Mouse (Mus musculus) liver, adult 2 months (tissue): ENCODE results near the gene Spata17.

Experiments used
- CTCF ChIP-seq: fragments of 200-500 bp; IDR thresholded peaks from 2 replicates; pipeline ENCODE4 v1.5.1; 2011; ENCODE audit warnings: low read depth, low read length, control low read depth
- POLR2A ChIP-seq: fragments of 200-500 bp; IDR thresholded peaks from 2 replicates; pipeline ENCODE4 v1.6.1; 2011; ENCODE audit warnings: low read length, control low read depth; ENCODE audit not compliant: insufficient read depth; ENCODE audit errors: extremely low read depth

DNA sequence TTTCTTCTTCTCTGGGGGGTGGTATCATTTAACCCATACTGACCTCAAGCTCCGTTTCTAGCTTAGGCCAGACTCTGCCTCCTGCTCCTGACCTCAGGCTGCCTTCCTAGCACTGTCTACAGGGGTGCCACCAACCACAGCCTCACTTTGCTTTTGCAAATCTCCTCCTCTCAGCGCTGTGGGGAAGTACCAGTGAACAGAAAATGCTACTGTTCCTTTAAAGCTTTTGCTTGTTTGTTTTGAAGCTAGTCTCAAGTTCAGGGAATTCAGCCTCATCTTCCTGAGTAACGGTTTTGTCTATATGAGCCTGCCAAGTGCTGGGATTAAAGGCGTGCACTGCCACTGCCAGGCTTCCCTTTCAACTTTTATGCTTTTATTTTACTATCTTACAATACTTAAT, 5.8 kb downstream of the Spata17 start:
- TF ChIP-seq CTCF (no peak), POLR2A (no peak)
